Mouse (Mus musculus) MEL (cell line): Measurements from ENCODE around the gene Scrn1. TPM values are rescaled to one million over a fixed set of nuclear protein-coding genes. Genes with fewer than 3 reads are reported as not detected.

ENCODE experiments used
- DNase-seq: peaks from one replicate; pipeline ENCODE4 v3.0.0; 2011; ENCODE audit warnings: low read depth, low spot score
- H3K27ac ChIP-seq: 2 replicates; pipeline ENCODE4 v1.5.1; 2012; ENCODE audit warnings: low read depth, mild to moderate bottlenecking, control low read depth, low read length, moderate library complexity; ENCODE audit not compliant: control insufficient read depth
- H3K27me3 ChIP-seq, 2 experiments: fragments of 150-350 bp in 1 of 2; sonication (generic) in 1 of 2; 2 replicates each; pipeline ENCODE4 v1.6.1; 2012; ENCODE audit warnings: low read length in 2 of 2, mild to moderate bottlenecking in 2 of 2, improper control_type of control experiment in 1 of 2, moderate library complexity in 1 of 2; ENCODE audit not compliant: insufficient read depth in 2 of 2, control insufficient read depth in 1 of 2
- H3K36me3 ChIP-seq, 2 experiments: 2 replicates each; pipeline ENCODE4 v1.6.1; 2012 to 2014; ENCODE audit warnings: low read length in 2 of 2, improper control_type of control experiment in 1 of 2, inconsistent platforms in 1 of 2, mild to moderate bottlenecking in 1 of 2; ENCODE audit not compliant: insufficient read depth in 2 of 2, control insufficient read depth in 1 of 2
- H3K4me1 ChIP-seq, 2 experiments: fragments of 150-350 bp in 1 of 2; sonication (generic) in 1 of 2; 2 replicates each; pipeline ENCODE4 v1.6.1; 2012; ENCODE audit warnings: low read length in 2 of 2, improper control_type of control experiment in 1 of 2, mild to moderate bottlenecking in 1 of 2; ENCODE audit not compliant: insufficient read depth in 2 of 2, control insufficient read depth in 1 of 2
- H3K4me3 ChIP-seq, 2 experiments: fragments of 150-350 bp in 1 of 2; sonication (generic) in 1 of 2; 2 replicates each; pipeline ENCODE4 v1.5.1; 2012; ENCODE audit warnings: low read depth in 2 of 2, low read length in 2 of 2, mild to moderate bottlenecking in 2 of 2, moderate library complexity in 2 of 2, control low read depth in 1 of 2, improper control_type of control experiment in 1 of 2; ENCODE audit not compliant: control insufficient read depth in 1 of 2, insufficient read depth in 1 of 2
- H3K79me2 ChIP-seq: 2 replicates; pipeline ENCODE4 v1.6.1; 2012; ENCODE audit warnings: mild to moderate bottlenecking, low read length, moderate library complexity; ENCODE audit not compliant: control insufficient read depth, poor library complexity, insufficient read depth
- H3K9ac ChIP-seq: 2 replicates; pipeline ENCODE4 v1.6.1; 2012; ENCODE audit warnings: low read depth, mild to moderate bottlenecking, control low read depth, low read length, moderate library complexity; ENCODE audit not compliant: control insufficient read depth, poor library complexity, severe bottlenecking
- H3K9me3 ChIP-seq: fragments of 150-350 bp; sonication (generic); replicated peaks from 2 replicates; pipeline ENCODE4 v1.6.1; 2012; ENCODE audit warnings: mild to moderate bottlenecking, low read length, improper control_type of control experiment, moderate library complexity; ENCODE audit not compliant: insufficient read depth
- BHLHE40 ChIP-seq: IDR thresholded peaks from 2 replicates; pipeline ENCODE4 v1.6.1; 2012; ENCODE audit warnings: low read depth, mild to moderate bottlenecking, inconsistent platforms, low read length, improper control_type of control experiment, borderline replicate concordance
- CHD1 ChIP-seq: IDR thresholded peaks from 2 replicates; pipeline ENCODE4 v1.6.1; 2012; ENCODE audit warnings: low read depth, mild to moderate bottlenecking, inconsistent platforms, low read length, improper control_type of control experiment
- ELF1 ChIP-seq: IDR thresholded peaks from 2 replicates; pipeline ENCODE4 v1.6.1; 2014; ENCODE audit warnings: low read depth, mild to moderate bottlenecking, inconsistent platforms, low read length, improper control_type of control experiment, moderate library complexity
- GATA1 ChIP-seq: IDR thresholded peaks from 2 replicates; pipeline ENCODE4 v1.6.1; 2011; ENCODE audit warnings: low read depth, low read length, improper control_type of control experiment
- HCFC1 ChIP-seq: IDR thresholded peaks from 2 replicates; pipeline ENCODE4 v1.6.1; 2012; ENCODE audit warnings: low read depth, mild to moderate bottlenecking, inconsistent platforms, low read length, improper control_type of control experiment, moderate library complexity
- KAT2A ChIP-seq: conservative IDR thresholded peaks from 2 replicates; pipeline ENCODE4 v1.6.1; 2012; ENCODE audit warnings: low read depth, low read length, improper control_type of control experiment, inconsistent platforms
- MAX ChIP-seq: IDR thresholded peaks from 2 replicates; pipeline ENCODE4 v1.6.1; 2011; ENCODE audit warnings: low read length, improper control_type of control experiment
- MAZ ChIP-seq: IDR thresholded peaks from 2 replicates; pipeline ENCODE4 v1.6.1; 2012; ENCODE audit warnings: low read depth, mild to moderate bottlenecking, inconsistent platforms, low read length, improper control_type of control experiment
- MXI1 ChIP-seq: IDR thresholded peaks from 2 replicates; pipeline ENCODE4 v1.6.1; 2011; ENCODE audit warnings: mild to moderate bottlenecking, low read depth, low read length, improper control_type of control experiment
- SIN3A ChIP-seq: IDR thresholded peaks from 2 replicates; pipeline ENCODE4 v1.6.1; 2012; ENCODE audit warnings: low read length, improper control_type of control experiment, inconsistent platforms
- SMC3 ChIP-seq: IDR thresholded peaks from 2 replicates; pipeline ENCODE4 v1.6.1; 2011; ENCODE audit warnings: low read depth, low read length, improper control_type of control experiment
- TBP ChIP-seq: IDR thresholded peaks from 2 replicates; pipeline ENCODE4 v1.8.0; 2011; ENCODE audit warnings: low read depth, low read length, improper control_type of control experiment
- TCF12 ChIP-seq: IDR thresholded peaks from 2 replicates; pipeline ENCODE4 v1.6.1; 2014; ENCODE audit warnings: low read depth, mild to moderate bottlenecking, inconsistent platforms, low read length, improper control_type of control experiment, moderate library complexity
- UBTF ChIP-seq: IDR thresholded peaks from 2 replicates; pipeline ENCODE4 v1.6.1; 2012; ENCODE audit warnings: low read depth, mild to moderate bottlenecking, inconsistent platforms, low read length, improper control_type of control experiment, moderate library complexity, borderline replicate concordance; ENCODE audit not compliant: insufficient read depth
- ZMIZ1 ChIP-seq: IDR thresholded peaks from 2 replicates; pipeline ENCODE4 v1.6.1; 2012; ENCODE audit warnings: low read depth, mild to moderate bottlenecking, inconsistent platforms, low read length, improper control_type of control experiment, moderate library complexity
- polyA plus RNA-seq, 2 experiments: library from polyadenylated mRNA; stranded (reverse) in 1 of 2; unstranded in 1 of 2; fragments of >175 nt in 1 of 2; fragments of >200 nt in 1 of 2; gene quantifications; 2 replicates each; pipeline versions ENCODE4 v1.2.1 to v1.2.4; 2012; ENCODE audit warnings: low replicate concordance in 2 of 2, low read depth in 1 of 2; ENCODE audit not compliant: insufficient read length in 2 of 2, insufficient read depth in 1 of 2, missing spikeins in 1 of 2
- total RNA-seq: library from RNA; depleted of rRNA; stranded (reverse); fragments of 300-350 nt; gene quantifications from 2 replicates; pipeline ENCODE4 v1.2.3, GENCODE M21; 2012

Scrn1 gene
- total and polyA plus RNA-seq, 3 experiments = not detected

GRCm38 (mm10) chr6:54463701-54464458 is 102.4 kb downstream of the Scrn1 start:
- Histone ChIP-seq H3K4me3 (no peak overlapping the region), H3K27ac (no peak overlapping the region), H3K9ac (no peak overlapping the region), H3K36me3 (no peaks in the 10 kb centered on the region), H3K9me3 (no peaks in the 10 kb centered on the region), H3K79me2 (no peaks in the 10 kb centered on the region), H3K4me1 (no peaks in the 10 kb centered on the region), H3K27me3 (no peaks in the 10 kb centered on the region)
- no peak for DNase-seq
- TF ChIP-seq GATA1 (no peak), TBP (no peak), SIN3A (no peak), HCFC1 (no peak), TCF12 (no peak), MXI1 (no peak), ZMIZ1 (no peak), BHLHE40 (no peak)

- Histone ChIP-seq H3K4me1 (no peaks in the 10 kb centered on the region), H3K79me2 (no peaks in the 10 kb centered on the region), H3K4me3 (no peak overlapping the region), H3K9ac (no peak overlapping the region), H3K9me3 (no peaks in the 10 kb centered on the region), H3K36me3 (no peaks in the 10 kb centered on the region), H3K27ac (no peak overlapping the region), H3K27me3 (no peaks in the 10 kb centered on the region)
- no peak for DNase-seq
- no peak for TF ChIP-seq CHD1
- no peak for TF ChIP-seq SMC3
- TF ChIP-seq MAZ = no peak
- no peak for TF ChIP-seq MAX
- TF ChIP-seq UBTF = no peak
- no peak for TF ChIP-seq KAT2A
- TF ChIP-seq ELF1 = no peak
Measured at GRCm38 (mm10) chr6:54462766-54463165, 103.5 kb downstream of the Scrn1 start.
